Mouse (Mus musculus) cerebral cortex, adult 2 months (tissue): ENCODE data around the gene Pcgf5.

Experiments
- WGBS: fragments of 180-500 bp; shearing (Covaris S2); methylation state at CpG from one replicate; pipeline ENCODE4 v1.1.7; 2018; 5-methylcytosine and 5-hydroxymethylcytosine counted together

The Pcgf5 gene

GRCm38 (mm10) chr19:36490911-36491310 is 142.8 kb downstream of the Pcgf5 start:
- WGBS: 59% methylated on average over 6 of the region's 6 CpGs

DNA sequence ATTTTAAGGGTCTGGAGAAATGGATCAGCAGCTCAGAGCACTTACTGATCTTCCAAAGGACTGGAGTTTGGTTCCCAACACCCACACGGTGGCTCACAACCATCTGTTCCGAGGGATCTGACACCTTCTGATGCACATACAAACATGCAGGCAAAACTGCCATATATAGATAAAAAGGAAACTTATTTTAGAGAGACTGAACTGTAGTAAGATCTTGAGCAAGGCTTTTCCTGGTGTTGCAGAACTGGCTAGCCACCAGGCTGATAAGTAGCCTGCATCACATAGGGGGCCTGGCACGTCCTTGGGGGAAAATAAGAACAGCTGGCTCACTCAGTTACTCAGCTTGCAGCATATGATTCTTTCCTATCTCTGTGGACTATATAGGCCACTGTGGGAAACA is 147.4 kb downstream of the Pcgf5 start:
- WGBS: 40% methylated on average over 3 of the region's 3 CpGs

DNA sequence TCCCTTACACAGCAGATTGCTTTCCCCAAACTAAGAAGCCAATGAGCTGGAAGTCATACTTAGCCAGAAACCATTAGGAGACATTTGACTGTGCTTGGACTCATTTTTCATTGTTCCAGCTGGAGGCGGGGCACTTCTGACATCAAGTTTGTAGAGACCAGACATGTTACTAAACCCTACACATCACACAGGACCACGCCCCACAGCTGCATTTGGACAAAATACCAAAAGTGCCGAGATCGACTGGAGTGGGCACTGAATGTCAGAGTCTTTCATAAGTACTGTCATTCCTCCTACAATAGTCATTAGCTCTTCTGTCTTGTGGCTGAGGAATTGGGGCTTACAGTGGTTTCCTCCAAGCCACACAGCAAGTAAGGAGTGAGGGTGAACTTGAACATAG is 148.4 kb downstream of the Pcgf5 start:
- WGBS: 77% methylated on average over 4 of the region's 4 CpGs

DNA sequence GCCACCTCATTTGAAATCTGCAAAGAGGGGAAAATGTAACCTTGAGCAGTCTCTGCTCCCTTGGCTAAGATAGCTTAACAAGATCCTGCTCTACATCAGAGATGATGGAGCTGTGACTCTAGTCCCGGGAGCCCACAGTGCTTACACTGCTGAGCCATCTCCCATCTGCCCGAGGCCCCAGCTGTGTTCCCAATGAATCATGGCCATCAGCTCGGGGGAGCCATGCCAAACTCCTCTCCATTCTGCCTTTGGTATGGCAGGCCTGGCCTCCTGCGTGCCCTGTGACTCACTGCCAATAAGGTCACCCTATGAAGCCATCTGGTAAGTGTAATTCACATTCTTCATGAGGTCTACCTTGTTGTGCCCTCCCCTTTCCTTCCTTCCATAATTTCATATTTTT is 149.0 kb downstream of the Pcgf5 start:
- 45% methylated on average over 4 of the region's 4 CpGs for WGBS

DNA sequence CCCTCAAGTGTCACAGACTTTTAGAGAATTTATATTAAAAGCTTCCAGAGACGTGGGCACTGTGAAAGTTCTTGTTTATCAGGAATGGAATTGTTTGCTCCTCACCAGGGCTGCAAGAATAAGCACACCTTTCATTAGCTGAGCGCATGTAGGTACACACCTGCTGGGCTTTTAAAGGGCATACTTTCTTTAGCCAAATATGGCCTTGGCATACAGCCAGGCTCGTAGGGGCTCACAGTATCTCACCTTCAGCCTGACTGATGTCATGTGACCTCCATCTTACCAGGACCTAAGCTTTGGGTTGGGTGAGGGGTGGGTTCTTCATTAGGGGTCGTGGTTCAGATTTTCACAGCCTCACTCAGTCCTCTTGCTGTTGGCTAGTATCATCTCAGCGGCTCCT is 149.6 kb downstream of the Pcgf5 start:
- WGBS: 71% methylated on average over 5 of the region's 5 CpGs

DNA sequence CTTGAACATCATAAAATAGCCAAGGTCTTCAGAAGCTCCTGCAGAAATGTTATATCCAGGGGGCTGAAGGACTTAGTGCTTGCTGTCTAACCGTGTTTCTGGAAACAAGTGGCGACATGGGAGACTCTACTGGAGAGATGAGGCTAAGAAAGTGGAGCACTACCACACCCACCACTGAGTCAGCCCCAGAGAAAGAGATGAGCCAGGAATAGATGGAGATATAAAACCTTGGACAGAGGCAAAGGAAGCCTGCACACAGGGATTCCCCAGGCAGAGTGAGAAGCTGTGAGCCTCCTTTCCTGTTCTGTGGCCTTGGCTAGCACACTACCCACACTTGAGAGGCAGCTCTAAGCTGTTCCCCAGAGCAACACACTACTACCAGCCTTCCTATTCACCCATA is 156.6 kb downstream of the Pcgf5 start:
- 63% methylated on average over 2 of the region's 2 CpGs for WGBS
